Mouse (Mus musculus): ENCODE data around the gene Pomgnt1. TPM values are rescaled to one million over a fixed set of nuclear protein-coding genes. Genes with fewer than 3 reads are reported as not detected.

Gene Pomgnt1
- polyA plus RNA-seq, 1 experiment from 2014 or later = 65.5 TPM

GRCm38 (mm10) chr4:116096291-116096690 lies 27.3 kb upstream of the Pomgnt1 start:
- no peak overlapping the region for H3K4me3 ChIP-seq (ENCODE audit: low read length)
- 91% methylated on average over 10 of the region's 10 CpGs for WGBS
- no peak for ATAC-seq (ENCODE audit: low FRiP score, low TSS enrichment)

GRCm38 (mm10) chr4:116097211-116097610 lies 26.4 kb upstream of the Pomgnt1 start:
- Histone ChIP-seq H3K27me3 (ENCODE audit: insufficient read depth, low read length) (no peaks in the 10 kb centered on the region), H3K4me2 (replicated peaks; ENCODE audit: low read depth, low read length) (no peak overlapping the region), H3K9ac (replicated peaks; ENCODE audit: low read length) (no peak overlapping the region), H3K9me3 (ENCODE audit: low read length) (no peaks in the 10 kb centered on the region), H3K4me3 (ENCODE audit: low read length) (no peak overlapping the region), H3K36me3 (ENCODE audit: insufficient read depth, low read length) (peaks cover 78% of the 10 kb centered on the region), H3K27ac (ENCODE audit: low read length) (no peak overlapping the region), H3K4me1 (ENCODE audit: insufficient read depth, low read length) (no peaks in the 10 kb centered on the region)
- 83% methylated on average over 8 of the region's 8 CpGs for WGBS
- ATAC-seq (ENCODE audit: low FRiP score, low TSS enrichment) = no peak

More at GRCm38 (mm10) chr4:116096291-116096690, 27.3 kb upstream of the Pomgnt1 start:
- Histone ChIP-seq H3K36me3 (ENCODE audit: insufficient read depth, low read length) (peaks cover 80% of the 10 kb centered on the region), H3K4me2 (replicated peaks; ENCODE audit: low read depth, low read length) (no peak overlapping the region), H3K27ac (ENCODE audit: low read length) (no peak overlapping the region), H3K4me1 (ENCODE audit: insufficient read depth, low read length) (no peaks in the 10 kb centered on the region), H3K9me3 (ENCODE audit: low read length) (no peaks in the 10 kb centered on the region), H3K27me3 (ENCODE audit: insufficient read depth, low read length) (no peaks in the 10 kb centered on the region), H3K9ac (replicated peaks; ENCODE audit: low read length) (no peak overlapping the region)

- Histone ChIP-seq H3K4me2 (replicated peaks; ENCODE audit: low read depth, low read length) (no peak overlapping the region), H3K27me3 (ENCODE audit: insufficient read depth, low read length) (no peaks in the 10 kb centered on the region), H3K4me1 (ENCODE audit: insufficient read depth, low read length) (no peaks in the 10 kb centered on the region), H3K9ac (replicated peaks; ENCODE audit: low read length) (no peak overlapping the region), H3K4me3 (ENCODE audit: low read length) (no peak overlapping the region), H3K27ac (ENCODE audit: low read length) (no peak overlapping the region), H3K36me3 (ENCODE audit: insufficient read depth, low read length) (peaks cover 61% of the 10 kb centered on the region), H3K9me3 (ENCODE audit: low read length) (no peaks in the 10 kb centered on the region)
- WGBS = 87% methylated on average over 7 of the region's 7 CpGs
- ATAC-seq (ENCODE audit: low FRiP score, low TSS enrichment) = no peak
Measured at GRCm38 (mm10) chr4:116100959-116101358, 22.7 kb upstream of the Pomgnt1 start.

DNA sequence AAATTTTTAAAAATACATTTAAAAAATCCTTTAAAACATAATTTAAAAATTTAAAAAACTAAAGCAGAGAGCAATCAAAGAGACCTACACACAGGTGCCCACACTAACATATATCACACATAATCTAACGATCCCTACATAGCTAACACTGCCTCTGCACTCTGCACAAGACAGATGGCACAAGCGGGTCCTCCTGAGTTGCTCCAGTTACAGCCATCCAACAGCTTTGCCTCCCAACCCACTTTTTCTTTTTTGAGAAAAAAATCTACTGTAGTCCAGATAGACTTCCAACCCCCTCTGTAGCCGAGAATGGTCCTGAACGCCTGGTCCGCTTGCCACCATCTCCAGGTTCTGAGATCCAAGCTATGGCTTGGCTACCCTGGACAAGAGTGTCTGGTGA lies 18.4 kb upstream of the Pomgnt1 start:
- 92% methylated on average over 5 of the region's 5 CpGs for WGBS
- no peaks in the 10 kb centered on the region for H3K9me3 ChIP-seq (ENCODE audit: low read length)
- ATAC-seq (ENCODE audit: low FRiP score, low TSS enrichment) = no peak
- H3K4me1 ChIP-seq (ENCODE audit: insufficient read depth, low read length) = no peaks in the 10 kb centered on the region
- no peak overlapping the region for H3K4me3 ChIP-seq (ENCODE audit: low read length)
- H3K4me2 ChIP-seq (replicated peaks; ENCODE audit: low read depth, low read length) = no peak overlapping the region
- peaks cover 37% of the 10 kb centered on the region for H3K36me3 ChIP-seq (ENCODE audit: insufficient read depth, low read length)
- no peaks in the 10 kb centered on the region for H3K27me3 ChIP-seq (ENCODE audit: insufficient read depth, low read length)
- no peak overlapping the region for H3K9ac ChIP-seq (replicated peaks; ENCODE audit: low read length)
- H3K27ac ChIP-seq (ENCODE audit: low read length) = no peak overlapping the region

GRCm38 (mm10) chr4:116110695-116111094 lies 12.9 kb upstream of the Pomgnt1 start:
- no peak overlapping the region for H3K4me3 ChIP-seq (ENCODE audit: low read length)
- H3K27me3 ChIP-seq (ENCODE audit: insufficient read depth, low read length) = no peaks in the 10 kb centered on the region
- H3K4me1 ChIP-seq (ENCODE audit: insufficient read depth, low read length) = no peaks in the 10 kb centered on the region
- H3K27ac ChIP-seq (ENCODE audit: low read length) = no peak overlapping the region
- H3K9me3 ChIP-seq (ENCODE audit: low read length) = no peaks in the 10 kb centered on the region
- ATAC-seq (ENCODE audit: low FRiP score, low TSS enrichment) = no peak
- peaks cover 21% of the 10 kb centered on the region for H3K36me3 ChIP-seq (ENCODE audit: insufficient read depth, low read length)
- no peak overlapping the region for H3K4me2 ChIP-seq (replicated peaks; ENCODE audit: low read depth, low read length)
- H3K9ac ChIP-seq (replicated peaks; ENCODE audit: low read length) = no peak overlapping the region
- 95% methylated on average over 6 of the region's 6 CpGs for WGBS

DNA sequence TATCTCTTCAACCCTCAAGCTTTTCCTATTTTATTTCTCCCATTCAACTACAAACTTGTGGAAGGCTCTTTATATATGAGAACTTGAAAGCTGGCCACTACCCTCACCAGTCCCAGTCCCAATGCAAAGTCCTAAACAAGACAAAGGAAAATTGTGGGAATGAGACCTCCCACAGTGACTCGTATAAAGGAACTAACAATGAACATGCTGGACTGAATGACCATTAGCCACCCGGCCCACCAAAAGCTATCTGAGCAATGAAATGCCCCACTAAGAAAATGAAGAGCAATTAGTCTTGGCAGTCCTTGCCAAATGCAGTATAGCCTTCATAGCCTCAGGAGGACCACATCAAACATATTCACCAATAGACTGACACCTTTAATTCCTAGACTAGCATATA lies 12.2 kb upstream of the Pomgnt1 start:
- no peak overlapping the region for H3K9ac ChIP-seq (replicated peaks; ENCODE audit: low read length)
- no peak overlapping the region for H3K27ac ChIP-seq (ENCODE audit: low read length)
- no peak overlapping the region for H3K4me2 ChIP-seq (replicated peaks; ENCODE audit: low read depth, low read length)
- H3K36me3 ChIP-seq (ENCODE audit: insufficient read depth, low read length) = peaks cover 22% of the 10 kb centered on the region
- WGBS = 76% methylated on average over 2 of the region's 2 CpGs
- H3K9me3 ChIP-seq (ENCODE audit: low read length) = no peaks in the 10 kb centered on the region
- H3K4me1 ChIP-seq (ENCODE audit: insufficient read depth, low read length) = no peaks in the 10 kb centered on the region
- no peak for ATAC-seq (ENCODE audit: low FRiP score, low TSS enrichment)
- H3K27me3 ChIP-seq (ENCODE audit: insufficient read depth, low read length) = no peaks in the 10 kb centered on the region
- H3K4me3 ChIP-seq (ENCODE audit: low read length) = no peak overlapping the region

- H3K4me2 ChIP-seq (replicated peaks; ENCODE audit: low read depth, low read length) = peak overlapping the region; percentile 61
- 0 out of 2 replicates have a peak, but pooled peaks cover 3% of the 10 kb centered on the region for H3K36me3 ChIP-seq (ENCODE audit: insufficient read depth, low read length)
- H3K27me3 ChIP-seq (ENCODE audit: insufficient read depth, low read length) = no peaks in the 10 kb centered on the region
- ATAC-seq (ENCODE audit: low FRiP score, low TSS enrichment) = no peak
- H3K27ac ChIP-seq (ENCODE audit: low read length) = no peak overlapping the region
- H3K9me3 ChIP-seq (ENCODE audit: low read length) = no peaks in the 10 kb centered on the region
- 0% methylated on average over 1 of the region's 1 CpGs for WGBS
- peak overlapping the region; percentile 74 for H3K9ac ChIP-seq (replicated peaks; ENCODE audit: low read length)
- peak overlapping the region; percentile 68 for H3K4me3 ChIP-seq (ENCODE audit: low read length)
- H3K4me1 ChIP-seq (ENCODE audit: insufficient read depth, low read length) = peaks cover 21% of the 10 kb centered on the region
Measured at GRCm38 (mm10) chr4:116122762-116123161, 878 bp upstream of the Pomgnt1 start.

- Histone ChIP-seq H3K9ac (replicated peaks; ENCODE audit: low read length) (no peak overlapping the region), H3K36me3 (ENCODE audit: insufficient read depth, low read length) (no peaks in the 10 kb centered on the region), H3K27ac (ENCODE audit: low read length) (no peak overlapping the region), H3K4me1 (ENCODE audit: insufficient read depth, low read length) (peaks cover 21% of the 10 kb centered on the region), H3K4me2 (replicated peaks; ENCODE audit: low read depth, low read length) (no peak overlapping the region), H3K27me3 (ENCODE audit: insufficient read depth, low read length) (no peaks in the 10 kb centered on the region), H3K4me3 (ENCODE audit: low read length) (no peak overlapping the region), H3K9me3 (ENCODE audit: low read length) (no peaks in the 10 kb centered on the region)
- no peak for ATAC-seq (ENCODE audit: low FRiP score, low TSS enrichment)
- WGBS = 91% methylated on average over 4 of the region's 4 CpGs
Measured at GRCm38 (mm10) chr4:116125803-116126386, 2.3 kb downstream of the Pomgnt1 start.

GRCm38 (mm10) chr4:116127956-116128355 lies 4.3 kb downstream of the Pomgnt1 start:
- Histone ChIP-seq H3K4me3 (ENCODE audit: low read length) (no peak overlapping the region), H3K4me1 (ENCODE audit: insufficient read depth, low read length) (peaks cover 14% of the 10 kb centered on the region), H3K4me2 (replicated peaks; ENCODE audit: low read depth, low read length) (no peak overlapping the region), H3K9ac (replicated peaks; ENCODE audit: low read length) (no peak overlapping the region), H3K27me3 (ENCODE audit: insufficient read depth, low read length) (no peaks in the 10 kb centered on the region), H3K9me3 (ENCODE audit: low read length) (no peaks in the 10 kb centered on the region), H3K36me3 (ENCODE audit: insufficient read depth, low read length) (no peaks in the 10 kb centered on the region), H3K27ac (ENCODE audit: low read length) (no peak overlapping the region)
- ATAC-seq (ENCODE audit: low FRiP score, low TSS enrichment) = no peak
- 80% methylated on average over 6 of the region's 6 CpGs for WGBS

DNA sequence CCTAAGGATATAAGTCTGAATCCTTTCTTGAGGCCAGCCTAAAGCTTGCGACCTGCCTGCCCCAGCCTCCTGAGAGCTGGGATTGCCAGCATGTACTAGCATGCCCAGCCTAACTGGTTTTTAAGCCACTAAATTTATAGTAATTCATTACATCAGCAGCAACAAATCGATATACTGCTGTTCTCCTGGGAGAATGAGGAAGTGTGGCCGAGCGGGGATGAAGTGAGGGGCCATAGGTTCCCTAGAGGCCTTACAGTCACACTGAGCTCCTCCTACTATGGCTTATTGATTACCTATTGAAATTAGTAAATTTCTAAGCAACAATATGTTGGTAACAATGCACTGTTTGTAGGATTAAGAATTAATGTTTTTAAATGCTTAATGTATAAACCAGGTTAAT lies 9.5 kb downstream of the Pomgnt1 start:
- no peak overlapping the region for H3K4me2 ChIP-seq (replicated peaks; ENCODE audit: low read depth, low read length)
- no peaks in the 10 kb centered on the region for H3K27me3 ChIP-seq (ENCODE audit: insufficient read depth, low read length)
- H3K4me1 ChIP-seq (ENCODE audit: insufficient read depth, low read length) = no peaks in the 10 kb centered on the region
- no peak overlapping the region for H3K27ac ChIP-seq (ENCODE audit: low read length)
- H3K36me3 ChIP-seq (ENCODE audit: insufficient read depth, low read length) = no peaks in the 10 kb centered on the region
- ATAC-seq (ENCODE audit: low FRiP score, low TSS enrichment) = no peak
- H3K9me3 ChIP-seq (ENCODE audit: low read length) = no peaks in the 10 kb centered on the region
- 75% methylated on average over 4 of the region's 4 CpGs for WGBS
- H3K4me3 ChIP-seq (ENCODE audit: low read length) = no peak overlapping the region
- no peak overlapping the region for H3K9ac ChIP-seq (replicated peaks; ENCODE audit: low read length)

Data from kidney, embryonic 16.5 days (tissue).